Mouse (Mus musculus) forelimb bud, embryonic 11.5 days (tissue): ENCODE results near the gene Bfar.
"Not testable (repeated sequence)": the region's sequence is repeated elsewhere in the genome, so short reads cannot be mapped to it uniquely, and the experiment has no call there.

ENCODE experiments used
- DNase-seq: peaks from one replicate; pipeline ENCODE4 v3.0.0-alpha.2; 2012; ENCODE audit warnings: low read depth, low spot score

The Bfar gene

GRCm38 (mm10) chr16:13671685-13672385 lies at the start of gene Bfar, which contains the start of gene 3110001I22Rik:
Gene Bfar (plus strand): TSS chr16:13671858.
Gene 3110001I22Rik (plus strand): TSS chr16:13671929.
- peak; percentile 94 for DNase-seq

GRCm38 (mm10) chr16:13628345-13628744 lies 43.3 kb upstream of the Bfar start:
- DNase-seq: peak; percentile 14

- not testable (repeated sequence) for DNase-seq
Measured at GRCm38 (mm10) chr16:13638198-13638597, 33.5 kb upstream of the Bfar start.

- no peak for DNase-seq
Measured at GRCm38 (mm10) chr16:13639508-13639907, 32.1 kb upstream of the Bfar start.

GRCm38 (mm10) chr16:13640064-13640463 lies 31.6 kb upstream of the Bfar start:
- DNase-seq: no peak

GRCm38 (mm10) chr16:13644474-13644873 lies 27.2 kb upstream of the Bfar start:
- no peak for DNase-seq

- no peak for DNase-seq
Measured at GRCm38 (mm10) chr16:13645930-13646329, 25.7 kb upstream of the Bfar start.

GRCm38 (mm10) chr16:13658886-13659285 lies 12.8 kb upstream of the Bfar start:
- DNase-seq: no peak

- DNase-seq: no peak
Measured at GRCm38 (mm10) chr16:13660736-13661135, 10.9 kb upstream of the Bfar start.

GRCm38 (mm10) chr16:13667878-13668343 lies 3.7 kb upstream of the Bfar start, which contains the start of gene Parn:
Gene Parn (minus strand): TSS chr16:13668170.
- DNase-seq: peak; percentile 93

GRCm38 (mm10) chr16:13668402-13669108 lies 3.1 kb upstream of the Bfar start:
- no peak for DNase-seq

- DNase-seq: no peak
Measured at GRCm38 (mm10) chr16:13669282-13669681, 2.4 kb upstream of the Bfar start.

- DNase-seq: not testable (repeated sequence)
Measured at GRCm38 (mm10) chr16:13670896-13671295, 762 bp upstream of the Bfar start.

GRCm38 (mm10) chr16:13672386-13672898 lies 784 bp downstream of the Bfar start:
- DNase-seq: peak; percentile 63

- DNase-seq: no peak
Measured at GRCm38 (mm10) chr16:13673114-13673513, 1.5 kb downstream of the Bfar start.

- DNase-seq: no peak
Measured at GRCm38 (mm10) chr16:13674511-13674910, 2.9 kb downstream of the Bfar start.

GRCm38 (mm10) chr16:13678601-13679319 lies 7.1 kb downstream of the Bfar start:
- no peak for DNase-seq

- no peak for DNase-seq
Measured at GRCm38 (mm10) chr16:13698998-13699397, 27.3 kb downstream of the Bfar start.

GRCm38 (mm10) chr16:13702184-13702583 lies 30.5 kb downstream of the Bfar start:
- no peak for DNase-seq

GRCm38 (mm10) chr16:13704676-13705075 lies 33.0 kb downstream of the Bfar start:
- no peak for DNase-seq

GRCm38 (mm10) chr16:13714910-13715309 lies 43.3 kb downstream of the Bfar start:
- DNase-seq: no peak
